Mouse (Mus musculus) heart, embryonic 13.5 days (tissue): ENCODE results near the gene Rdx. TPM values are rescaled to one million over a fixed set of nuclear protein-coding genes. Genes with fewer than 3 reads are reported as not detected.
"Not testable (repeated sequence)": the region's sequence is repeated elsewhere in the genome, so short reads cannot be mapped to it uniquely, and the experiment has no call there.

Experiments
- ATAC-seq: fragments of 200-750 bp; cut with Nextera tagmentation; 2 replicates; pipeline ENCODE4 v1.8.0; 2017; ENCODE audit warnings: moderate TSS enrichment; ENCODE audit not compliant: insufficient number of reproducible peaks, low FRiP score, low TSS enrichment; ENCODE audit errors: extremely low read depth
- H3K27ac ChIP-seq: fragments of 300-500 bp; sonication (generic); replicated peaks from 2 replicates; pipeline ENCODE4 v1.5.1; 2015; ENCODE audit warnings: moderate library complexity, mild to moderate bottlenecking, inconsistent platforms
- H3K27me3 ChIP-seq: fragments of 300-500 bp; sonication (generic); replicated peaks from 2 replicates; pipeline ENCODE4 v1.6.1; 2015; ENCODE audit warnings: mild to moderate bottlenecking, inconsistent platforms
- H3K36me3 ChIP-seq: fragments of 300-500 bp; sonication (generic); 2 replicates; pipeline ENCODE4 v1.6.1; 2015; ENCODE audit warnings: mild to moderate bottlenecking, inconsistent platforms
- H3K4me1 ChIP-seq: fragments of 300-500 bp; sonication (generic); 2 replicates; pipeline ENCODE4 v1.6.1; 2015; ENCODE audit warnings: inconsistent platforms
- H3K4me2 ChIP-seq: fragments of 300-500 bp; sonication (generic); 2 replicates; pipeline ENCODE4 v1.6.1; 2015; ENCODE audit warnings: inconsistent platforms, mild to moderate bottlenecking, moderate library complexity
- H3K4me3 ChIP-seq: fragments of 300-500 bp; sonication (generic); 2 replicates; pipeline ENCODE4 v1.5.1; 2015; ENCODE audit warnings: moderate library complexity, mild to moderate bottlenecking, inconsistent platforms
- H3K9ac ChIP-seq: fragments of 300-500 bp; sonication (generic); 2 replicates; pipeline ENCODE4 v1.6.1; 2015; ENCODE audit warnings: inconsistent platforms, mild to moderate bottlenecking, moderate library complexity
- H3K9me3 ChIP-seq: fragments of 300-500 bp; sonication (generic); 2 replicates; pipeline ENCODE4 v1.6.1; 2016; ENCODE audit warnings: inconsistent platforms
- WGBS: fragments of 180-500 bp; shearing (Covaris S2); methylation state at CpG from one replicate; pipeline ENCODE4 v1.1.7; 2015; ENCODE audit warnings: mixed read lengths; 5-methylcytosine and 5-hydroxymethylcytosine counted together
- polyA plus RNA-seq: library from polyadenylated mRNA; unstranded; fragments of >200 nt; fragmentation: Nextera tagmentation; extraction: Ambion mirVana; gene quantifications from 2 replicates; pipeline ENCODE4 v1.2.1, GENCODE M21; 2015

The Rdx gene
- polyA plus RNA-seq, 1 experiment from 2014 or later, result 112 TPM

- Histone ChIP-seq H3K9ac (no peak overlapping the region), H3K4me2 (no peak overlapping the region), H3K9me3 (no peaks in the 10 kb centered on the region), H3K36me3 (peaks cover 31% of the 10 kb centered on the region), H3K4me1 (peaks cover 45% of the 10 kb centered on the region), H3K4me3 (no peak overlapping the region), H3K27ac (no peak overlapping the region), H3K27me3 (no peaks in the 10 kb centered on the region)
- 43% methylated on average over 2 of the region's 2 CpGs for WGBS
- ATAC-seq, result no peak
Observed at GRCm38 (mm10) chr9:52059788-52060187, 12.8 kb downstream of the Rdx start.

DNA sequence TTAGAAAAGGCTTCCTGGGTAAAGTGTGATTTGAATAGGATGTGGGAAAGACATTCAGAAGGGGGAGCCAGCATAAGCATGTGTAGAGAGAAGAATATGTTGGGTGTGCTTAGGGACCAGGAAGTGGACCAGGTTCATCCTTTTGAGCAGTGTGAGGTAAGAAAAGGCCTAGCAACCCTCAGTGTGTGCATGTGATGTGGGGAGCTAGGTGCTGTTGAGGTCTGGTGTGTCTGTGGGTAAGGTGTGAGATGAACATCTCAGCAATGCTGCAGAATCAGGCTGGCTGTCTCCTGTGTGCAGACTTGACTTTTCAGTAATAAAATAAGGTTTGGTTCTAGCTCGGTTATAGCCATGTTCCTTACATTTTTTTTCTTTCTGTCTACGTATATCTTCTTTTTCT lies 23.1 kb downstream of the Rdx start:
- Histone ChIP-seq H3K27ac (no peak overlapping the region), H3K4me2 (no peak overlapping the region), H3K27me3 (no peaks in the 10 kb centered on the region), H3K4me3 (no peak overlapping the region), H3K9me3 (no peaks in the 10 kb centered on the region), H3K36me3 (peaks cover 87% of the 10 kb centered on the region), H3K4me1 (no peaks in the 10 kb centered on the region), H3K9ac (no peak overlapping the region)
- ATAC-seq, result no peak
- 94% methylated on average over 2 of the region's 2 CpGs for WGBS

- not testable (repeated sequence) for H3K9ac ChIP-seq, H3K27ac ChIP-seq, H3K9me3 ChIP-seq, H3K4me3 ChIP-seq, H3K4me1 ChIP-seq, ATAC-seq, H3K4me2 ChIP-seq, H3K27me3 ChIP-seq
- H3K36me3 ChIP-seq, result peaks cover 85% of the 10 kb centered on the region
Observed at GRCm38 (mm10) chr9:52071352-52071751, 24.4 kb downstream of the Rdx start.

GRCm38 (mm10) chr9:52072202-52072601 lies 25.2 kb downstream of the Rdx start:
- no peak overlapping the region for H3K4me2 ChIP-seq
- no peaks in the 10 kb centered on the region for H3K9me3 ChIP-seq
- H3K27ac ChIP-seq, result no peak overlapping the region
- H3K27me3 ChIP-seq, result no peaks in the 10 kb centered on the region
- no peak for ATAC-seq
- H3K36me3 ChIP-seq, result peaks cover 85% of the 10 kb centered on the region
- no peaks in the 10 kb centered on the region for H3K4me1 ChIP-seq
- no peak overlapping the region for H3K4me3 ChIP-seq
- H3K9ac ChIP-seq, result no peak overlapping the region

- no peak overlapping the region for H3K27ac ChIP-seq
- H3K9ac ChIP-seq, result no peak overlapping the region
- no peak for ATAC-seq
- no peaks in the 10 kb centered on the region for H3K9me3 ChIP-seq
- 81% methylated on average over 2 of the region's 2 CpGs for WGBS
- H3K4me2 ChIP-seq, result no peak overlapping the region
- H3K36me3 ChIP-seq, result peaks cover 89% of the 10 kb centered on the region
- H3K27me3 ChIP-seq, result no peaks in the 10 kb centered on the region
- H3K4me1 ChIP-seq, result no peaks in the 10 kb centered on the region
- no peak overlapping the region for H3K4me3 ChIP-seq
Observed at GRCm38 (mm10) chr9:52076089-52076488, 29.1 kb downstream of the Rdx start.

GRCm38 (mm10) chr9:52077692-52078091 lies 30.7 kb downstream of the Rdx start:
- WGBS, result 89% methylated on average over 1 of the region's 1 CpGs
- H3K27ac ChIP-seq, result no peak overlapping the region
- H3K36me3 ChIP-seq, result peaks cover 91% of the 10 kb centered on the region
- no peaks in the 10 kb centered on the region for H3K4me1 ChIP-seq
- no peaks in the 10 kb centered on the region for H3K9me3 ChIP-seq
- no peak overlapping the region for H3K4me2 ChIP-seq
- no peak overlapping the region for H3K9ac ChIP-seq
- no peak for ATAC-seq
- no peak overlapping the region for H3K4me3 ChIP-seq
- H3K27me3 ChIP-seq, result no peaks in the 10 kb centered on the region

GRCm38 (mm10) chr9:52081979-52082378 lies 35.0 kb downstream of the Rdx start:
- Histone ChIP-seq H3K36me3 (peaks cover 87% of the 10 kb centered on the region), H3K27ac (no peak overlapping the region), H3K27me3 (no peaks in the 10 kb centered on the region), H3K9me3 (no peaks in the 10 kb centered on the region), H3K4me1 (no peaks in the 10 kb centered on the region), H3K4me2 (no peak overlapping the region), H3K4me3 (no peak overlapping the region), H3K9ac (no peak overlapping the region)
- ATAC-seq, result no peak
- 68% methylated on average over 2 of the region's 2 CpGs for WGBS

GRCm38 (mm10) chr9:52082414-52082813 lies 35.4 kb downstream of the Rdx start:
- H3K27ac ChIP-seq, result no peak overlapping the region
- H3K9me3 ChIP-seq, result no peaks in the 10 kb centered on the region
- no peaks in the 10 kb centered on the region for H3K27me3 ChIP-seq
- no peak overlapping the region for H3K4me3 ChIP-seq
- 73% methylated on average over 4 of the region's 4 CpGs for WGBS
- peaks cover 88% of the 10 kb centered on the region for H3K36me3 ChIP-seq
- ATAC-seq, result no peak
- no peak overlapping the region for H3K9ac ChIP-seq
- H3K4me1 ChIP-seq, result no peaks in the 10 kb centered on the region
- no peak overlapping the region for H3K4me2 ChIP-seq

- Histone ChIP-seq H3K27me3 (no peaks in the 10 kb centered on the region), H3K4me1 (peaks cover 32% of the 10 kb centered on the region), H3K9me3 (no peaks in the 10 kb centered on the region), H3K4me2 (no peak overlapping the region), H3K27ac (no peak overlapping the region), H3K36me3 (peaks cover 36% of the 10 kb centered on the region), H3K9ac (no peak overlapping the region), H3K4me3 (no peak overlapping the region)
- 82% methylated on average over 9 of the region's 9 CpGs for WGBS
- no peak for ATAC-seq
Observed at GRCm38 (mm10) chr9:52091752-52092151, 44.8 kb downstream of the Rdx start.

DNA sequence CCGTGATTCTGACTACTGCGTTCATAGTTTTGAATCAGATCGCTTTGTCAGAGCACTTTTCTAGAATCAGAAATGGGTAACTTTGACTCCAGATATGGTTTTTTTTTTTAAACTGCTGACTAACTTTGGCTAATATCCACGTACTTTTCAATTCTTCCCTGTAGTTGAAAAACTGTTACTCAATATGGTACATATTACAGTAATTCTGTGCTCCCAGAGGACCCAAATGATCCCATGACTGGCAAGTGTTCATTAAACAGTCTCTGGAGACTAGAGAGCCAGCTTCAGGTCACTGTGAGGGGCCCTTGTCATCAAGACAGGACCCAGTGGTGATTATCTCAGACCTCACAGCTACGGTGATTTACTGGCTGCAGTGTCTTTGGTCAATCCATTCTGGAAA lies 45.3 kb downstream of the Rdx start:
- WGBS, result 66% methylated on average over 5 of the region's 5 CpGs
- Histone ChIP-seq H3K9ac (no peak overlapping the region), H3K9me3 (no peaks in the 10 kb centered on the region), H3K4me3 (no peak overlapping the region), H3K27ac (peak overlapping the region; percentile 53), H3K36me3 (peaks cover 30% of the 10 kb centered on the region), H3K4me2 (no peak overlapping the region), H3K4me1 (peaks cover 33% of the 10 kb centered on the region), H3K27me3 (no peaks in the 10 kb centered on the region)
- ATAC-seq, result no peak

DNA sequence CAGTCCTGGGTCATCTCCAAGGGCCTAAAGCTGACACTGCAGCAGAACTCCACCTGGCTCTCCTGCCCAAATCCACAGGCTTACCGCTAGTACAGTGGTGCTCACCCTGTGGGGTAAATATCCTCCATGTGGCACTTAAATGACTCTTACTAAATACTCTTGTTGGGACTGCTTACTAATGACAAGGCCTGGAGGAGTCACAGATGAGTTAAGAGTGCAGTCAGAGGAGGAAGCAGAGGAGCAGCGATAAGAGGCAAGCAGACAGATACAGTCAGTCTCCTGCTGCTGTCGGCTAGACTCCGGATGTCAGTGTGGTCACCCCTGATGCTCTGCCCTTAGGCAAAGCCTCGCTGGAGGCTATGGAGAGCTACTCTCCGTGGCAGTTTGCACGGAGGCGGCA lies 46.1 kb downstream of the Rdx start:
- H3K36me3 ChIP-seq, result peaks cover 22% of the 10 kb centered on the region
- no peaks in the 10 kb centered on the region for H3K27me3 ChIP-seq
- no peak overlapping the region for H3K4me2 ChIP-seq
- peaks cover 36% of the 10 kb centered on the region for H3K4me1 ChIP-seq
- no peak overlapping the region for H3K4me3 ChIP-seq
- H3K27ac ChIP-seq, result peak overlapping the region; percentile 53
- ATAC-seq, result no peak; the same call in 1 of the 2 replicates
- no peaks in the 10 kb centered on the region for H3K9me3 ChIP-seq
- WGBS, result 20% methylated on average over 8 of the region's 8 CpGs
- H3K9ac ChIP-seq, result no peak overlapping the region

DNA sequence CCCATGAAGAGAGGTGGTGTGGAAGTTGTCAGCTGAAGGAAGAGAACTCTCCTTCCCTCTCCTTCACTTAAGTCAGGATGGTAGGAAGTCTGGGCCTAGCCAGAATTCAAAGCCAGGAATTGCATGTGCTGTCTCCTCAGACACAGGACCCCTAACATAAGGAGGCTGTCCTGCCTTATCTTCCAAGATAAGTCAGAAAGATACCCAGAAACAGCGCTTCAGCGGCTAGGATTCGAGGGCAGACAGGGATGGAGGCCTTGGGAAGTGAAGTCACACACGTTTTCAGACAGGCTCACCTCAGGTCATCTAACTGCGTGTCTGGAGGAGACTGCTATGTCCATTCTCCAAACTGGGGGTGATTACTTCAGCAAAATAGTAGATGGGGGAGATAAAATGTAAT lies 47.0 kb downstream of the Rdx start:
- peaks cover 13% of the 10 kb centered on the region for H3K36me3 ChIP-seq
- H3K9me3 ChIP-seq, result no peaks in the 10 kb centered on the region
- no peak overlapping the region for H3K4me3 ChIP-seq
- no peak overlapping the region for H3K4me2 ChIP-seq
- H3K27ac ChIP-seq, result peak overlapping the region; percentile 53; the same call in 1 of the 2 replicates
- no peak for ATAC-seq
- WGBS, result 34% methylated on average over 5 of the region's 5 CpGs
- peak overlapping the region; percentile 16; the same call in 1 of the 2 replicates for H3K9ac ChIP-seq
- no peaks in the 10 kb centered on the region for H3K27me3 ChIP-seq
- peaks cover 38% of the 10 kb centered on the region for H3K4me1 ChIP-seq
